Mouse (Mus musculus) heart, embryonic 13.5 days (tissue): Measurements from ENCODE around the gene Cd79b. TPM values are rescaled to one million over a fixed set of nuclear protein-coding genes. Genes with fewer than 3 reads are reported as not detected.

Experiments used
- ATAC-seq: fragments of 200-750 bp; cut with Nextera tagmentation; 2 replicates; pipeline ENCODE4 v1.8.0; 2017; ENCODE audit warnings: moderate TSS enrichment; ENCODE audit not compliant: insufficient number of reproducible peaks, low FRiP score, low TSS enrichment; ENCODE audit errors: extremely low read depth
- H3K27ac ChIP-seq: fragments of 300-500 bp; sonication (generic); replicated peaks from 2 replicates; pipeline ENCODE4 v1.5.1; 2015; ENCODE audit warnings: moderate library complexity, mild to moderate bottlenecking, inconsistent platforms
- H3K27me3 ChIP-seq: fragments of 300-500 bp; sonication (generic); replicated peaks from 2 replicates; pipeline ENCODE4 v1.6.1; 2015; ENCODE audit warnings: mild to moderate bottlenecking, inconsistent platforms
- H3K36me3 ChIP-seq: fragments of 300-500 bp; sonication (generic); 2 replicates; pipeline ENCODE4 v1.6.1; 2015; ENCODE audit warnings: mild to moderate bottlenecking, inconsistent platforms
- H3K4me1 ChIP-seq: fragments of 300-500 bp; sonication (generic); 2 replicates; pipeline ENCODE4 v1.6.1; 2015; ENCODE audit warnings: inconsistent platforms
- H3K4me2 ChIP-seq: fragments of 300-500 bp; sonication (generic); 2 replicates; pipeline ENCODE4 v1.6.1; 2015; ENCODE audit warnings: inconsistent platforms, mild to moderate bottlenecking, moderate library complexity
- H3K4me3 ChIP-seq: fragments of 300-500 bp; sonication (generic); 2 replicates; pipeline ENCODE4 v1.5.1; 2015; ENCODE audit warnings: moderate library complexity, mild to moderate bottlenecking, inconsistent platforms
- H3K9ac ChIP-seq: fragments of 300-500 bp; sonication (generic); 2 replicates; pipeline ENCODE4 v1.6.1; 2015; ENCODE audit warnings: inconsistent platforms, mild to moderate bottlenecking, moderate library complexity
- H3K9me3 ChIP-seq: fragments of 300-500 bp; sonication (generic); 2 replicates; pipeline ENCODE4 v1.6.1; 2016; ENCODE audit warnings: inconsistent platforms
- WGBS: fragments of 180-500 bp; shearing (Covaris S2); methylation state at CpG from one replicate; pipeline ENCODE4 v1.1.7; 2015; ENCODE audit warnings: mixed read lengths; 5-methylcytosine and 5-hydroxymethylcytosine counted together
- polyA plus RNA-seq: library from polyadenylated mRNA; unstranded; fragments of >200 nt; fragmentation: Nextera tagmentation; extraction: Ambion mirVana; gene quantifications from 2 replicates; pipeline ENCODE4 v1.2.1, GENCODE M21; 2015

The Cd79b gene
- polyA plus RNA-seq, 1 experiment from 2014 or later: 1.2 TPM

- Histone ChIP-seq H3K4me1 (no peaks in the 10 kb centered on the region), H3K4me3 (no peak within 1 kb of the TSS), H3K36me3 (no peaks in the 10 kb centered on the region), H3K4me2 (no peak within 1 kb of the TSS), H3K9ac (no peak within 1 kb of the TSS), H3K27ac (no peak within 1 kb of the TSS), H3K27me3 (no peaks in the 10 kb centered on the region; the same call in none of the 2 replicates), H3K9me3 (no peaks in the 10 kb centered on the region)
- no peak for ATAC-seq
- 74% methylated on average over 9 of the region's 9 CpGs for WGBS
Measured at GRCm38 (mm10) chr11:106301765-106302164, 12.8 kb downstream of the Cd79b start, which contains the start of gene Gh. Gene Gh, minus strand, starts transcription at chr11:106301865.

DNA sequence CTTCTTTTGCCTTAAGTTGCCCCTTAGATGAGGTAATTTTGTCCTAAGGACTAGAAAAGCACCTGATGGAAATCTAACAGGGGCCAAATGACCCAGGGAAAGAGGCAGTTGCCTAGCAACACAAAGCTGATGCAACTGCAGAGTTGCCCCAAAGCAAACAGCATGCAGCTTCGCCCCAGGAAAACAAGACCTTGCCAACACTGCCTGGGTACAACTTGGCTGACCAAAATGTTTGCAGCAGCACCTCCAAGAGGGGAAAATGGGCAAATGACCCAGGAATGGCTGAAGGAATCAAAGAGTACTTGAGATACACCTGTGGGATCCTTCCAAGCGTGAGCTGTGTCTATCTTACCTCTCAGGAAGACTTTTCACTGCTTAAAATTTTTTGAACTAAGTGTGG lies 22.7 kb downstream of the Cd79b start:
- no peak overlapping the region for H3K4me3 ChIP-seq
- no peak for ATAC-seq
- 75% methylated on average over 2 of the region's 2 CpGs for WGBS

DNA sequence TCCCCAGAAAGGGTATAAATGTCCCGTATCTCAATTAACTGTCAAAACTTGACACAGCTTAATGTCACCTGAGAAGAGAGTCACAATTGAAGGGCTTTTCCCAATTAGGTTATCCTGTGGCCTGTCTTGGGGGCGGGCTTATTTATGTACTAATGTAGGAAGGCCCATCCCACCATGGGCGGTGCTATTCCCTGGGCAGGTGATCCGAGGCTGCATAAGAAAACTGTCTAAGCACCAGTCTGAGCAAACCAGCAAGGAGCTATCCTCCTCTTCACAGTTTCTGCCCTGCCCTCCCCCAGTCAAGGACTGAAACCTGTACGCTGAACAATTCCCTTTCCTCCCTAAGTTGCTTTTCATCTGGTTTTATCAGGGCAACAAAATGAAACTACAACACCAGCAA lies 24.2 kb downstream of the Cd79b start:
- Histone ChIP-seq H3K27ac (no peak overlapping the region), H3K4me1 (peaks cover 9% of the 10 kb centered on the region), H3K4me3 (no peak overlapping the region), H3K9ac (no peak overlapping the region), H3K36me3 (no peaks in the 10 kb centered on the region), H3K4me2 (no peak overlapping the region), H3K27me3 (no peaks in the 10 kb centered on the region), H3K9me3 (no peaks in the 10 kb centered on the region)
- no peak for ATAC-seq
- WGBS: 84% methylated on average over 5 of the region's 5 CpGs

More for the DNA sequence above, 22.7 kb downstream of the Cd79b start:
- Histone ChIP-seq H3K36me3 (no peaks in the 10 kb centered on the region), H3K9ac (no peak overlapping the region), H3K4me2 (no peak overlapping the region), H3K27ac (no peak overlapping the region), H3K9me3 (no peaks in the 10 kb centered on the region), H3K27me3 (no peaks in the 10 kb centered on the region), H3K4me1 (peaks cover 6% of the 10 kb centered on the region; the same call in 1 of the 2 replicates)

DNA sequence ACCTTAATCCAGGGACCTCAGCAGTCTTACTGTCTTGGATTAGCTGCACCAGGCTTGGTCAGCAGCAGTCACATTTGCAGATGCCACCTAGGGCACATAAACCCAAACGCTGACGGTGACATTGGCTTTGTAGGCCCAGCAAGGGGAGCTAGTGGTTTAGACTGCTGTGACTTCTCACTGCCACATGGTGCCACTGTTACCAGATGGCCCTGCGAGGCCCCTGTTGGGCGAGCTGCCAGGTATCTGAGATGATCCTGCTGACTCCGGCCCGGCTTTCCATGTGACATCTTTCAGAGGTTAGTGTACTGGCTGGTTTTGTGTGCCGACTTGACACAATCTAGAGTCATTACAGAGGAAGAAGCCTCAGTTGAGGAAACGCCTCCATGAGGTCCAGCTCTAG lies 25.2 kb downstream of the Cd79b start:
- H3K27me3 ChIP-seq: no peaks in the 10 kb centered on the region
- H3K4me3 ChIP-seq: no peak overlapping the region
- 32% methylated on average over 8 of the region's 8 CpGs for WGBS
- H3K4me2 ChIP-seq: no peak overlapping the region
- no peak overlapping the region for H3K9ac ChIP-seq
- no peaks in the 10 kb centered on the region for H3K36me3 ChIP-seq
- no peaks in the 10 kb centered on the region for H3K9me3 ChIP-seq
- H3K4me1 ChIP-seq: peaks cover 9% of the 10 kb centered on the region
- peak; percentile 31; the same call in 1 of the 2 replicates for ATAC-seq
- H3K27ac ChIP-seq: no peak overlapping the region

- H3K4me3 ChIP-seq: no peak overlapping the region
- WGBS: 72% methylated on average over 11 of the region's 11 CpGs
Measured at GRCm38 (mm10) chr11:106286987-106287386, 27.6 kb downstream of the Cd79b start.

DNA sequence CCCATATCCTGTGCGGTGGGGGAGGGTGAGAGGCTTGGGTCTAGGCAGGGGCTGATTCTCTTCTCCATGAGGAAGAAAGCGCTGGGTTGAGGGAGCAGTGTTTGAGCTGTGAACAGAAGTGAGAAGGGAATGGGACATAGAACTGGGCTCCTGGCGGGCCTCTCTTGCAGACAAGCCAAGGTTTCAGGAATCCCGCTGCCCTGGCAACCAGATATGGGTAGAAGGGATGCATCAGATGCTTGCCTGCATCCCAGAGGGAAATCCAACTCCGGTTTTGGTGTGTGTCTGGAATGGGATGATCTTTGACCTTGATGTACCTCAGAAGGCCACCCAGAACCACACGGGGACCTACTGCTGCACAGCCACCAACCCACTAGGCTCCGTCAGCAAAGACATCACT lies 28.4 kb downstream of the Cd79b start:
- H3K27ac ChIP-seq: no peak overlapping the region
- peaks cover 8% of the 10 kb centered on the region; the same call in 1 of the 2 replicates for H3K27me3 ChIP-seq
- H3K4me2 ChIP-seq: no peak overlapping the region
- H3K9ac ChIP-seq: no peak overlapping the region
- H3K36me3 ChIP-seq: no peaks in the 10 kb centered on the region
- peaks cover 9% of the 10 kb centered on the region for H3K4me1 ChIP-seq
- no peak for ATAC-seq
- no peak overlapping the region for H3K4me3 ChIP-seq
- 72% methylated on average over 7 of the region's 7 CpGs for WGBS
- no peaks in the 10 kb centered on the region for H3K9me3 ChIP-seq

More at GRCm38 (mm10) chr11:106286987-106287386, 27.6 kb downstream of the Cd79b start:
- Histone ChIP-seq H3K9me3 (no peaks in the 10 kb centered on the region), H3K4me2 (no peak overlapping the region), H3K4me1 (peaks cover 9% of the 10 kb centered on the region), H3K27ac (no peak overlapping the region), H3K27me3 (peaks cover 8% of the 10 kb centered on the region; the same call in 1 of the 2 replicates), H3K36me3 (no peaks in the 10 kb centered on the region), H3K9ac (no peak overlapping the region)
- no peak for ATAC-seq

DNA sequence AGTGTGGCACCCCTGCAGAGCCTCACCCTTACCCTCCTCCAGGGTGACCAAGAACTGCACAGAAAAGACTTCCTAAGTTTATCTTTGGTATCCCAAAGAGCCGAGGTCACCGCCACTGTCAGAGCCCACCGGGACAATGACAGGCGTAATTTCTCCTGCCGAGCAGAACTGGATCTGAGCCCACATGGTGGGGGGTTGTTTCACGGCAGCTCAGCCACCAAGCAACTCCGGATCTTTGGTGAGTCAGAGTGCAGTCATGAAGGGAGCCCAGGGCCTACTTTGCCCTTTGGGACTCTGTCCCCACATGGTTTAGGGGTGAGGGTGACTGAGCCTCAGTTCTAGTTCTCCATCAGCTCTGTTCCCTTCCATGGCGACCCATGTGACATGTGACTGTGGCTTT lies 30.4 kb downstream of the Cd79b start:
- WGBS: 57% methylated on average over 8 of the region's 8 CpGs
- Histone ChIP-seq H3K27me3 (peaks cover 8% of the 10 kb centered on the region; the same call in 1 of the 2 replicates), H3K4me1 (peaks cover 3% of the 10 kb centered on the region; the same call in 1 of the 2 replicates), H3K4me3 (no peak overlapping the region), H3K9ac (no peak overlapping the region), H3K9me3 (no peaks in the 10 kb centered on the region), H3K4me2 (no peak overlapping the region), H3K27ac (no peak overlapping the region), H3K36me3 (no peaks in the 10 kb centered on the region)
- ATAC-seq: no peak

GRCm38 (mm10) chr11:106283371-106283770 lies 31.2 kb downstream of the Cd79b start:
- Histone ChIP-seq H3K9me3 (no peaks in the 10 kb centered on the region), H3K27me3 (peaks cover 8% of the 10 kb centered on the region; the same call in 1 of the 2 replicates), H3K36me3 (no peaks in the 10 kb centered on the region), H3K4me1 (peaks cover 3% of the 10 kb centered on the region; the same call in 1 of the 2 replicates), H3K4me3 (no peak overlapping the region), H3K4me2 (no peak overlapping the region), H3K27ac (no peak overlapping the region), H3K9ac (no peak overlapping the region)
- no peak for ATAC-seq
- 74% methylated on average over 4 of the region's 4 CpGs for whole genome bisulfite sequencing

DNA sequence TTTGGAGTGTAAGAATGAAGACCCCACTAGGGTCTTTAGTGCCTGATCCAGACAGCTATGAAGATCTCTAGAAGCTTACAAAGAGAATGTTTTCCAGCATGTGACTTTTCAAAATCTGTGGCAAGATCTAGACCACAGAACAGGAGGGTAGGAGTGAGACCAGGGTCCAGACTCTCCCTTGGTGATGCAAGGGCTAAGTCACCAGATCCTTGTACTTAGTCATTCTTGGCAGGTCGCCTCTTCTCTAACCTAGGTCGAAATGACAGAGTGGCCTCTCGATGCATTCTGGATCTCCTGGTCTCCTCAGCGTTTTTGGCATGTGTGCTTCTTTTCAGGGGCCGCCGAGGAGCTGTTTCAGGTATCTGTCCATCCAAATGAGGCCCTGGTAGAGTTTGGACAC lies 32.1 kb downstream of the Cd79b start:
- Histone ChIP-seq H3K36me3 (no peaks in the 10 kb centered on the region), H3K27ac (no peak overlapping the region), H3K4me3 (no peak overlapping the region), H3K4me2 (no peak overlapping the region), H3K9me3 (no peaks in the 10 kb centered on the region), H3K27me3 (peaks cover 8% of the 10 kb centered on the region), H3K4me1 (peaks cover 3% of the 10 kb centered on the region; the same call in 1 of the 2 replicates), H3K9ac (no peak overlapping the region)
- ATAC-seq: no peak
- 70% methylated on average over 6 of the region's 6 CpGs for WGBS

DNA sequence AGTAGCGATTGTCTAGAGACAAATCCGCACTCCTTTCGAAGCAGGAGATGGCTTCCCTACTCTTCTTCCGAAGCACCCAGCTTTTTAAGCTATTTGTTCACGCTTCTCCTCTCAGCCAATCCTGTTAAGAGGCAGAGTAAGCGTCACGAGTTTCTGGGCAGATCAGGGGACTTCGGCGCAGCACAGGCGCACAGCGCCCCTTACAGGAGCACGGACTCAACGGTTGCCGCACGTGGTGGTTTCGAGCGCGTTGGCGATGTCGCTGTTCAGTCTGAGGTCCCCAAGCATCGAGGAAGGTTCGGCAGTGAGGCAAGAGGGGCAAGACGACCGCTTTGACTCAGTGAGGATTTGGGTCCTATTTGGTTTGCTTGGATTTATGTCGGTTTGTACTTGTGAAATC lies 38.1 kb downstream of the Cd79b start, which contains the start of gene Tcam1:
TSS of gene Tcam1 (plus strand) at position 219 of the 400 bp plus-strand sequence.
- ATAC-seq: no peak
- Histone ChIP-seq H3K27ac (no peak within 1 kb of the TSS), H3K4me2 (peak within 1 kb of the TSS; percentile 59), H3K4me3 (peak within 1 kb of the TSS; percentile 24), H3K36me3 (no peaks in the 10 kb centered on the region), H3K9me3 (no peaks in the 10 kb centered on the region), H3K4me1 (peaks cover 27% of the 10 kb centered on the region), H3K9ac (no peak within 1 kb of the TSS), H3K27me3 (no peaks in the 10 kb centered on the region; the same call in 1 of the 2 replicates)
- 6% methylated on average over 25 of the region's 25 CpGs for WGBS

DNA sequence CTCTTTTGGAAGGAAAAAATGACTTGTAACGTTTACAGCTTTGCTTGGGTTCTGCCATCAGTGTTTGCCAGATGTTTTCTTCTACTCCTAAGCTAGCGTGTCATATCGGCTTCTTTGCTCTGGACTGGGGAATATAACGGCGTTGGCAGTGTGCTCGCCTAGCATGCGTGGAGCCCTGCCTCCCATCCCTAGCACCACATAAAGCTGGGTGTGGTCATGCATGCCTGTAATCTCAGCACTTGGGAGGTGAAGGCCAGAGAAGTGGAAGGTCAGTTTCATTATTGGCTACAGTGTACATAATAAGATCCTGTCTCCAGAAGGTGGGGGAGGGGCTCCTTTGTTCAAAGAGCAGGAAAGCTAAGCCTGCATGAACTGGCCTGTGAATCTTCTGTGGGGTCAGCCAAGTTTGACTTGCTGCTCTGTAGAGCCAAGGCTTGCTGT lies 39.6 kb downstream of the Cd79b start:
- ATAC-seq: no peak
- Histone ChIP-seq H3K27me3 (no peaks in the 10 kb centered on the region; the same call in 1 of the 2 replicates), H3K9me3 (no peaks in the 10 kb centered on the region), H3K9ac (0 out of 2 replicates have a peak overlapping the region, but pooled peaks have one; percentile 37), H3K4me3 (no peak overlapping the region), H3K27ac (no peak overlapping the region), H3K4me1 (peaks cover 42% of the 10 kb centered on the region), H3K4me2 (no peak overlapping the region), H3K36me3 (no peaks in the 10 kb centered on the region)
- 76% methylated on average over 7 of the region's 7 CpGs for WGBS

- no peak overlapping the region for H3K9ac ChIP-seq
- H3K4me1 ChIP-seq: peaks cover 45% of the 10 kb centered on the region
- no peaks in the 10 kb centered on the region for H3K36me3 ChIP-seq
- H3K4me2 ChIP-seq: no peak overlapping the region
- H3K9me3 ChIP-seq: no peaks in the 10 kb centered on the region
- no peak overlapping the region for H3K27ac ChIP-seq
- H3K27me3 ChIP-seq: no peaks in the 10 kb centered on the region; the same call in 1 of the 2 replicates
- ATAC-seq: no peak
- H3K4me3 ChIP-seq: no peak overlapping the region
- WGBS: 78% methylated on average over 1 of the region's 1 CpGs
Measured at GRCm38 (mm10) chr11:106274374-106274773, 40.2 kb downstream of the Cd79b start.
